Mouse (Mus musculus): ENCODE measurements around the gene Rpn2. TPM values are rescaled to one million over a fixed set of nuclear protein-coding genes. Genes with fewer than 3 reads are reported as not detected.

Gene Rpn2
- 178 and 202 TPM in 2 replicates for total RNA-seq (2017)

DNA sequence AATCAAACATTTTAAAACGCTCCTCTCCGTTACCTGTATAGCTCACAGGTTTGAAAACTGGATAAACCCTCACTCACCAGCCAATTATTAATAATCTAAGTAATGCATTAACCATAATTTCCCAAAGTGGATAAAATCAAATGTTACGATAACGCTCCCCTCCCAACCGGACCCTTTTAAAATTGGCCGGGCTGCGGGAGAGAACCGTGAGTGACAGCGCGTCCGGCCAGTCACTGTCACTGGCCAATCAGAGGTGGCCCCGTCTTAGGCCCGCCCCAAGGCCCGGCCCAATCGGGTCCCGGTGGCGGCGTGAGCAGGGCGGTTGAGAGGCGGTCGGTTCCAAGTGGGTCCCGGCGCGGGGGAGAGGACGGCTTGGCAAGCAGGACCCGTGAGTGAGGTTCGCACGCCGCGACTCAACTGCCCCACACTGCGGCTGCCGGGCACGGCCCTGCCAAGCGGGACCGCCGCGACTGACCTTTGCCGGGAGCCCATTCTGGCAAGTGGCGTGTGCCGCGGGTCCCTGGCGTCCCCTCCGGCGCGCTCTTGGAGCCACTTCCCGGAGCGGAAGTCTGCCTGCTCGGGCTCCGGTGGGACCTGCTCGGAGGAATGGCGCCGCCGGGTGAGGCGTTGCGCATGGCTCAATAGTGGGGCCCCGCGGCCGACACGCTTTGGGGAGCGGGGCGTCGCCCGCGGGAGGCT is at the start of gene Rpn2:
Gene Rpn2 (plus strand): TSS at position 301 of the 699 bp plus-strand sequence.
- ATAC-seq (replicated peaks; ENCODE audit: low read depth, poor library complexity, severe bottlenecking): peak; percentile 98

DNA sequence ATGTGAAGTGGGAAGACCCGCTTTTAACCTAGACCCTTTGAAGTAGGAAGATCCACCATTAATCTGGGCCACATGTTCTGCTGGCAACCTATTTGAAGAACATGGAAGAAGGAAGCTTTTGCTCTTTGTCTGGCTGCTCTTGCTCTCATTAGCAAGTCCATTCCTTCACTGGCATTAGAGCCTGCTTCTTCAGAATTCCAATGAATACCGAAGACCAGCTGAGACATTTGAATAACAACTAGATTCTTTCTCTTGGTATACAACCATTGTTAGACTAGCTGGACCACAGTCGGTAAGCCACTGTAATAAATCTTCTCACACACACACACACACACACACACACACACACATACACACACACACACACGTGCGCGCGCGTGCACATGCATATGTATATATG is 42.9 kb upstream of the Rpn2 start:
- no peak for ATAC-seq (replicated peaks; ENCODE audit: low read depth, poor library complexity, severe bottlenecking)

DNA sequence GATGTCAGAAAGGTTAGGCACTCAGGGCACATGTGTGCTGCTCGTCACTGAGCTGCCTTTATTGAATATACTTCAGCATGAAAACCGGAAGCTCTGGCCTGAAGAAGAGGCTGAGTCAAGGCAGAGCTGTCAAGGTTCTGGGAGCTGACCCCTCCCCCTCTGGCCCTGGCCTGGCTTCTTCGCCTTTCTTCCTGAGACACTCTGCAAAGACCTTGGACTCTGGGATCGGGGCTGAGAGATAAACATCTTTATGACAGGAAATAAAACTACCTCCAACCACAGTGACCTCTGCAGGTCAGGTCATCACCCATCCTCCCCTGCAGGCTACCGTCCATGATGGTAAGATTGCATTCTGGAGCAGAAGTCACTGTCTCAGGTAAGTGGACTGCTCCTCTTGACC is 33.8 kb upstream of the Rpn2 start:
- ATAC-seq (replicated peaks; ENCODE audit: low read depth, poor library complexity, severe bottlenecking): no peak

DNA sequence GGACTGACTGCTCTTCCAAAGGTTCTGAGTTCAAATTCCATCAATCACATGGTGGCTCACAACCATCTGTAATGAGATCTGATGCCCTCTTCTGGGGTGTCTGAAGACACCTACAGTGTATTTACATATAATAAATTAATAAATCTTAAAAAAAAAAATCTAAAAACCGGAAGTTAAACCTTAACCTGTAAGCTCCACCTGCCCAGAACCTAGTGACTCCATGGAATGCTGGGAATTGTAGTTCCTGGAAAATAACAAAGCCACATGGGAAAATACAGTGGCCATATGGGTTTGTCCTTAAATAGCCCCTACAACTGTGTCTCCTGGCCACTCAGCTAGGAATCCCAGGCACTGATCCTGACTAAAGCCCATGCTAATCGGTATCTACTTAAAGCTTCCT is 33.2 kb upstream of the Rpn2 start:
- ATAC-seq (replicated peaks; ENCODE audit: low read depth, poor library complexity, severe bottlenecking): no peak

DNA sequence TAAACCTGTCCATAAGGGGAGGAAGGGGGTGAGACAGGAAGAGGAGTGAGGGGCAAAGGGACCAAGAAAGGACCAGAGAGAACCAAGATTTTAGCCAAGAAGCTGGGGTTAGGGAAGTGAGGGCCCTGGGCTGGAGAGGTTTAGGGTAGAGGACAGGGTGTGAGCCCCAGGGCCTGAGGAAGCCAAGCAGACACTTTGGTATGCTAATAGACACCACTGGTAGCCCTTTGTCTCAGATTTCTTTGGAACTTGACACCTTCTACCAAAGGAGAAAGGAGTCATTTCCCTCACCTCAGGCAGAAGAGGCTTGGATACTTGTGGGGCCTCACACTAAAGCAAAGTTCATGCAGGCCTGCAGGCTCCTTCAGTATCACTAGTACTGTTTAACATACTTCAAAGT is 30.7 kb upstream of the Rpn2 start:
- no peak for ATAC-seq (replicated peaks; ENCODE audit: low read depth, poor library complexity, severe bottlenecking)

DNA sequence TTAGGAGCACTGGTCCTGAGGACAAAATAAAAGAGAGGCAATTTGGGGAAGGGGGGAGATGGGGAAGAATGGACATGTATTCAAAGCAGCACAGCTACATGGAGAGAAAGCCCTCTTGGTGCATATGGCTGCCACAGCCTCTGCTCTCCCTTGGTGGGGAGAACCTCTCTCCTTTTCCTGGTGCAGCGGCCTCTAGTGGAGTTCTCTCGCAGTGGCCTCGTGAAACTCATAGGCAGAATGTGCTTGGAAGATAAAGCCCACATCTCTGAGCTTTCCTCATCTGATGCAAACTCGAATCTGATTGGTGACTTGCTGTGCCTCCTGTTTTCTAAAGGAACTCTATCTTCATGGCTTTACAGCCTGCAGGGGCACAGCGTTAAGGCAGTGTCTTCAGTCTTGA is 19.1 kb upstream of the Rpn2 start:
- ATAC-seq (replicated peaks; ENCODE audit: low read depth, poor library complexity, severe bottlenecking): peak; percentile 99

DNA sequence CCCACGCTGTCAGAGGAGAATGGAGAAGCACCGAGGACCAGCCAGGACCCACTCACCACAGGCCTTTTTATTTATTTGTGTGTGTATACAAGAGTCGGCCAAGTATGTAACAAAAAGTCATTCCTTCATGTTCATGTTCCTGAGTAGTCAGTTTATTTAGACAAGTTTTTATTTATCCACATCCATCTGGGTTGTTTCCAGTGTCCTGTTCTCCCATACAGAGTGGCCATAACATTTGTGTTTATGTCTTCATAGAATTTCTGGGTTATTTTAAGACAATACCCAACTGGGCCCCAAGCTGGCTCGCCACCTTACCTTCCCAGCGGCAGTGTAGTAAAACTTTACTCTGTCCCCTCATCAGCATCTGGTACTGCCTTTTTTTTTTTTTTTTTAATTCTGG is 16.9 kb upstream of the Rpn2 start:
- no peak for ATAC-seq (replicated peaks; ENCODE audit: low read depth, poor library complexity, severe bottlenecking)

DNA sequence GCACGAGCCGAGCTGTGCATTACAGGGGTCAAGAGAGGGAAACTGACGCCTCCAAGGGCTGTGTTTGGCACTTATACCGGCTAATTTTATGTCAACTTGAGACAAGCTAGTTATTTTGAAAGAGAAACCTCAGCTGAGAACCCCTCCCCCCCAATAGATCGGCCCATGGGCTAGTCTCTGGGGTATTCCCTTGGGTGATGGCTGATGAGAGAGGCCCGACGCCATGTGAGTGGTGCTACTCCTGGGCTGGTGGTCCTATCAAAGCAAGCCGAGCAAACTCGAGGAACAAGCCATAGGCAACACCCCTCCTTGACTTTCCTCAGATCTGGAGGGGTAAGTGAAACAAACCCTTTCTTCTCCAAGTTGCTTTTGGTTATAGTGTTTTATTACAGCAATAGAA is 16.3 kb upstream of the Rpn2 start:
- ATAC-seq (replicated peaks; ENCODE audit: low read depth, poor library complexity, severe bottlenecking): no peak

DNA sequence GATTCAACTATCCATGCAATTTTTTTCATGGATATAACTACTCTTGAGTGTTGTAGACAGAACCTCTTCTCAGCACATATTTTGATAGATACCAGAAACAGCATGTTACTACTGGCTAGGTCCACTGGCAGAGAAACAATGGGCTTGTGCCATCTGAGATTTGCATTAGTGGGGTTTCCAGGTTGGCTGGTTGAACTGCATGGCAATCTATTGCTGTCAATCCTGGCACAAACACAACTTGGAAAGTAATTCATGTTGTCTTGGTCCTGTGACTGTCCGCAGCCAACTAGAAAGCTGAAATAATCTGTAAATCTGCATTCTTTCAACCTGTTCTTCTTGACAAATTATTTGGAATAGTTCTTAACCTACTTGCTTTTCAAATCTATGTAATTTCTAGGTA is 15.7 kb upstream of the Rpn2 start:
- no peak for ATAC-seq (replicated peaks; ENCODE audit: low read depth, poor library complexity, severe bottlenecking)

DNA sequence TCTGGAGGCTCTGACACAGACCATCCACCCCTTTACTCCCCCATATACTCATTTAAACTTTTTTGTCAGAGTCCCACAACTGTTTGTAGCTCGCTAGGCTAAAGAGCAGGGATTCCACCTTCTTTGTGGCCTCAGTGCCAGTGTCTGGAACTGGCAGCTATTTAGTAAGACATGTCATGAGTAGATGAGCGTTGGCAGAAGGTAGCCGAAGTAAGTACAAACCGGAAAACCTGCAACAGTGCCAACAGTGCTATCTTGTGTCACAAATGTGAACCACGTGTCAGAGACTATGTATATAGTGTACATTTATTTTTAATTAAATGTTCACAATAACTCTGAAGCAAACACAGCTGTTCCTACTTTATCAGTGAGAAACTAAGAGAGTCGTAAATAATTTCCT is 15.0 kb upstream of the Rpn2 start:
- ATAC-seq (replicated peaks; ENCODE audit: low read depth, poor library complexity, severe bottlenecking): no peak

DNA sequence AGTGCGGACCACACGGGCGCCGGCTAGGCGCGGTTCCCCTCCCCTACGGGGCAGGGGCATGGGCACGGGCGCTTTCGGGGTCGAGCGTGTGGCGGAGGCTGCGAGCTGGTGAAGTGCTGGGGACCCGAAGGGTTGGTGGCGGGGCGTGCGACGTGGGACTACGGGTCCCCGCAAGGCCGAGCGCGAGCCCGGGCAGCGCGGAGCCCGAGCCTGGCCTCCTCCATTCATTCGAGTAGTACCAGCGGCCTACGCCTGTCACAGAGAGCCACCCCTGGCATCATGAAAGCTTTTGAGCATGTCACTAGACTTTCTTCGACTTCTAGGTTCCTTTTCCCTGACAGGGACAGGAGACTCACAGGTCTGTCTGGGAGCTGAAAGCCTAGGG is 591 bp downstream of the Rpn2 start, which contains the start of gene Mroh8:
Gene Mroh8 (minus strand): TSS at position 134 of the 385 bp plus-strand sequence.
- ATAC-seq (replicated peaks; ENCODE audit: low read depth, poor library complexity, severe bottlenecking): peak; percentile 33

DNA sequence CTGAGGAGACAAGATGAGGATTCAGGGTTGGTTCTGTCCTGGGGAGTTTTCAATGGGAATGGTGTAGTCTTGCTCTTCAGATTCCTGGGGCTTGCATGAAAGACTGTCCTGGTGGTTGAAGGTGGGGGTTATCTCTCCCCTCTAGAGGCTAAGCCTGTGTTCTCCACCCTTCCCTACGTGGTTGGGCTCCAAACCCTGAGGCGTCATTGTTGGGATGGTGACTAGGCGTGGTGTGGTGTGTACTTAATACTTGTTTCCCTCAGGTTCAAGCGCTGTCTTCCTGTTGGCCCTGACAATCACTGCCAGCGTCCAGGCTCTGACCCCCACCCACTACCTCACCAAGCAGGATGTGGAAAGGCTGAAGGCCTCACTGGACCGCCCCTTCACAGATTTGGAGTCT is 4.5 kb downstream of the Rpn2 start:
- ATAC-seq (replicated peaks; ENCODE audit: low read depth, poor library complexity, severe bottlenecking): no peak

DNA sequence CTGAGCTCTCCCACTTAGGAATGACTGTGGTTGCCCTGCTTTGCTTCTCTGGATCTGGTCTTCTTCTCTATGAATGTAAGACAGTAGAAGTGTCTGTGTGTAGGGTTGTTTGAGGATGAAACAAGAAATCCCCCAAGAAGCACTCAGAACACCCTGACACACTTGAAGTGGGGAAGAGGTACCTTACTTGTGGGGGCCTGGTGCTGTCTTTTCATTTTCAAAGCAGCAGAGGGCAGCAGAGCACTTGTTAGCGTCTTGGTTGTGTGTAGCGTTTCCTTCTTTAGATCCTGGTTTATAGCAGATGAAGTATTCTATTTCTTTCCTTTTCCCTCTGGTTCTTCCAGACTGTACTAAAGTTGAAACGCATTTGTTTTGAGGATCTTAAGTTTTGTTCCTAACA is 8.7 kb downstream of the Rpn2 start:
- ATAC-seq (replicated peaks; ENCODE audit: low read depth, poor library complexity, severe bottlenecking): peak; percentile 80

DNA sequence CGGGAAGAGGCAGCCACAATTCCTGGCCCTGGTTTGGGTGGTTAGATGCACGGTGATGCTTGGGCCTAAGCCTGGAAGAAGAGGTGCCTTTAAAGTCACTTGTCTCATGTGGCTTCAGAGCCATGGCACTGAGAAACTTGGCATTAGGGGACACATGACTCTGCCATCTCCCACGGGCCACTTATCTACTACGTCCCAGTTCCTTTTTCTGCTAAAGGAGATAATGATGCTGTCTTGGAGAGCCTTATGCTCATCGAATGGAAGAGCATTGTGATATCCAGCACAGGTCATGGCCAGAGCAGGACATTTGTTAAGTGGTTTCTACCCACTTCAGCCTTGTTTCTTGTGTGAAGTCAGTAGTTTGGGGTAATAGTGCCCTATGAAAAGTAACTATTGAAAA is 10.2 kb downstream of the Rpn2 start:
- no peak for ATAC-seq (replicated peaks; ENCODE audit: low read depth, poor library complexity, severe bottlenecking)

DNA sequence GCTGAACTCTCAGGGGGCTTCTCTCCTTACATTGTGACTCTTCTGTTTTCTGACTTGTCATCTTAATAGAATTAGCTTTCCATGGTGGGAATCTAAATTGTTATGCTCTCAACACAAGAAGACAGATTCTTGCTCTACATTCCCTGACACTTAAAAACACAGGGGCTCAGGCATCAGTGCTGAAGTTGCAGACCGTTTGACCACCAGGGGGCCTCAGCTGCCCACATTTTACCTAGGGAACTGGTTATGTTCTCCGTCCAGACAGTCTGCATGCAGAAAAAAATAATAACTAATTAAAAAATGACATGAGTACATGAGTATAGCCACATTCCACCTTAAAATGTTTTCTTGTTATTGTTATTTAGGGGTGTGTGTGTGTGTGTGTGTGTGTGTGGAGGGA is 13.3 kb downstream of the Rpn2 start:
- ATAC-seq (replicated peaks; ENCODE audit: low read depth, poor library complexity, severe bottlenecking): peak; percentile 77

DNA sequence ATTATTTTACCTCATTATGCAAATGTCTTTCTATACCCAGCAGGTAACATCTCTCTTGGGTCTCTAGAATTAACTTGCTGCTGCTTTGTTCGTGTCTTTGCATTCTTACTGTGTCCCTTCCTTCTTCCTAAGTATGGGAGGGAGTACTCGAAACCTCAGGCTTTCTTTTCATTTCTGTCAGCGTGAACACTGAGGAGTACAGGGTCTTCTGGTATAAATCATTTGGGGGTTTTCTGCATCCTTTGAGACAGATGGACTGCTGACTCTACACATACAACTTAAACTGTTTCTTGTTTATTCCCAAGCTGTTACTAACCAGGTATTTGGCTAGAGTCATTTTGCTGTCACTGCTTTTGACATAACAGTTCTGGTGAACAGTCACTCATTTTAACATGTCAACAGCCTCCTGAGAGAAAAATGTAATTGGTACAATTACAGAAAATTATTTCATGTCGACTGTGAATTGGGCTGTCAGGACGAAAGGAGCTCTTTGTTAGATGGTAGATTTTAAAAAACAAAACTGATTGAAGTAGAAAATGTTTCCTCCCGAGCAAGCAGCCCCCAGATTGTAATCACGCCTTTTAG is 17.4 kb downstream of the Rpn2 start:
- ATAC-seq (replicated peaks; ENCODE audit: low read depth, poor library complexity, severe bottlenecking): no peak

DNA sequence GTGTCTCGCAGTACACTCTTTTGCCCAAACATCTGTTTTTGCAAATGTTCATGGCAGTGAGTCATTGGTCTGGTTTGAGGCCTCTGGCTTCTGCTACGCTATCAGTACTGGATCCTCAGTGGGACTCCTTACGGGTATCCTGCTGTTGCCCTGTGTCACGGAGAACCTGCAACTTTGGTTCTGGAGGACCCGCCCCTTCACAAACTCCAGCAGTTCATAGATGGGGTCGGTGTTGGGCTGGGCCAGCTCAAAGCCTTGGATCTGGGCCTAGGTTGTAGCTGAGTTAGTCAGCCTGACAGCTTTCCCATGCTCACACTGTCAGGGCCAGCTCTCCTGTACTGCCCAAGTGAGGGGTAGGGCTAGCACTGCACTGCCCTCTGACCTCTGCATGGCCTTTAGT is 21.2 kb downstream of the Rpn2 start:
- ATAC-seq (replicated peaks; ENCODE audit: low read depth, poor library complexity, severe bottlenecking): no peak

DNA sequence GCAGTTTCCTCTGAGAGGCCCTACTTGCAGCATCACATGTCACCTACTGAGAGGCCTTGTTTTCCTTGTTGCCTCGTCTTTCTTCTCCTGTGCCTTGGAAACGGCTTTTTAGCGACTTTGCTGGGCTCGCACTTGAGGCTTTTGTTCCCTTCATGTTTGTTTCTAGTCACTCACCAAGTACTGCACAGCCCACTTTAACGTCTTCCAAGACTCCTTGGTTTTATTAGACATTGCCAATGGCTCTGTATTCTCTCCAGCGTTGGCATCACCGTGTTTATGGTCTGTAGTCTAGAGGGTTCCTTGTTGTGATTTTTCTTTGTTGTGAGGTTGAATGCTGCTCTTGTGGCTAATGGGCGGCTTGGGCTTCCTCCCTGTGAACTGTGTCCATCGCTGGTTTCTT is 24.3 kb downstream of the Rpn2 start:
- ATAC-seq (replicated peaks; ENCODE audit: low read depth, poor library complexity, severe bottlenecking): no peak

DNA sequence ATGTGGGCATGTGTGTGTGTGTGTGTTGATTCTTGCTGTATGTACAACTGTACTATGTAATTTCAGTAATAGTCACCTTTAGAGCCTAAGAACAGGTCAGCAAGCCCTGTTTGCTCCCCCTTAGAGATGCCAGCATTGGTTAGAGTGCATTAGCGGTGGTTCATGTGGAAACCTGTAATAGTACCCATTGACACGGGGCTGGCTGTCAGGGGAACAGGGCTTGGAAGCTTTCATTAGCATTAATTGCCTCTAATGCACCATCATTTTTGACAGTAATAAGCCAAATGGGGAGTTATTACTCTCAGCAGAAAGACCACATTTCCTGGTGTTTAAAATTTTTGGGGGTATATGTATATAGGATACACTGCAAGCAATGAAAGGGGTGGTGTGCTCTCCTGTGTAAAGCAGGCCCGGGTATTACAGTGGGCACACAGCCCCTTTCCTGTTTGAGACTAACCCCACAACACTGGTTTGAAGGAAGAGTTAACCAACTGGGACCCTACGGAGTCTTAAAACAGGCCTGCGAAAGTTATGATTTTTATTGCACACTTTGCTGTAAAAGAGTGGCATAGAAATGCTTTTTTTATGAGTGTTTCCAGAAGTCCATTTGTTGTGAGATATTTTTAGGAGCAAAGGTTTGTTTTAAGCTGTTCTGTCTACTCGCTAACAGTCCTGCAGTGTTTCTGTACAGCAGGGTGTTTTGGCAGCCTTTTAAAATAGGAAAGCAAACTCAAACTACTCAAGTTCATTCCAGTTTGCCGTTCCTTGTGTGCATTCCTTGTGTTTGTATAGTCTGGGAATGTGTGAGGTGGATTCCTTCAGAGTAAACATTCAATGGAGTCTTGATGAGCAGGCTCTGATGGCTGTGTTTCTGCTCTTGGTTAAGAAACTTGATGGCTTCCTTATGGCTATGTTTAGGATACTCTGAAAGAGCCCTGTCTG is 27.5 kb downstream of the Rpn2 start:
- no peak for ATAC-seq (replicated peaks; ENCODE audit: low read depth, poor library complexity, severe bottlenecking)

DNA sequence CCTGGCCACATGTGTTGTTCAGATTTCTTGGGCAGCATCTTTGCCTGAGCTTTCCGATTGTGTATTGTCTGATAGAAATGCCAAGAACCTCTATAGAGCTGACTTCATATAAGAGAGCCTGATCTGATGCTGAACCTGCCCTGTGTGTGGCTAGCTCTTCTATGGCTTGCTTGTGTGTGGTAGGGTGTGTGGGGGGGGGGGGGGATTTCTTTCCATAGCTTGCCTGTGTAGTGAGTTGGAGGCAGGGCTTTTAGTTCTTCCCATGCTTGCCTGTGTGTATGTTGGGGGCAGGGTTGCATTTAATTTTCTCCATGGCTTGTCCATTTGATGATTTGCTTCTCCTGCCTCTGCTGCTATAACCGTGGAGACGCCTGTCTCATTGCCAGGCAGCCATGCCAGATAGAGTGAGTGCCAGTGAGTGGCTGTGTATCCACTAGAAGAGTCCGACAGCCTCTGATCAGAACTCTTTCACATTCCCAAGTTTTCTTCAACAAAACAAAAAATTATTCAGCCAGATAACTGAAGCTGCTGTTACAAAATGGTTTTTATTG is 29.0 kb downstream of the Rpn2 start:
- no peak for ATAC-seq (replicated peaks; ENCODE audit: low read depth, poor library complexity, severe bottlenecking)
